Mouse (Mus musculus): ENCODE measurements at regions not wholly inside any gene's neighbourhood (a gene's known extent, or its start where the extent isn't known, plus 50 kb on each side); places are given as distances from the start of the nearest gene placed in this dataset.

GRCm38 (mm10) chr14:78431406-78431805, 105.2 kb downstream of the Akap11 start:
- TF ChIP-seq CTCF (conservative IDR thresholded peaks at IDR 0.05; ENCODE audit: low read length) (no peak), NANOG (IDR thresholded peaks at IDR 0.05; ENCODE audit: borderline replicate concordance, low read length) (no peak), POU5F1 (IDR thresholded peaks at IDR 0.05; ENCODE audit: borderline replicate concordance, low read length) (no peak)
